Mouse (Mus musculus) left cerebral cortex, adult 8-10 months (tissue): ENCODE results near the gene Scnn1a. TPM values are rescaled to one million over a fixed set of nuclear protein-coding genes. Genes with fewer than 3 reads are reported as not detected.

Source experiments
- DNase-seq, 2 experiments: peaks; one replicate each; pipeline ENCODE4 v3.0.0; 2022; ENCODE audit warnings: low spot score in 2 of 2
- total RNA-seq, 4 experiments: library from RNA; stranded (reverse); gene quantifications; 2 replicates each; pipeline ENCODE4 v1.2.4; 2022

Gene Scnn1a
- total RNA-seq, 4 experiments from 2014 or later, result 2.6 to 3.7 (median 3.1) TPM

DNA sequence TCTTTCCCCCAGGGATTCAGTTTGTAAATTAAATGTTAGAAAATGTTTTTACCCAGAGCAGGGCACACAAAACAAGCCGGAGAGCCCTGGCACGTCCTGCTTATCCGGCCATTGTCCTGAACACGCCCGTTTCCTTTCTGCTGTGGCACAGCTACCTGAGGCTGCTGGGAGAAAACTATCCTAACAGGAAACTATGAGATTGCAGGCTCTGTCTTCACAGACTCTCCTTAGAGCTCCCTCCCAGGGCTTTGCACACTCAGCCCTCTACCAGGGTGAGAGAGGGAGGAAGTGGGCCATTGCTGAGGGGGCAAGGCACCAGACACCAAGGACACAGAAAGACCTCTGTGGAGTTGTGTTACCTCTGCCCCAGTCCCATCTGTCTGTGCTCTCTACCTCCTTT is 19.8 kb downstream of the Scnn1a start:
- no peak for DNase-seq

DNA sequence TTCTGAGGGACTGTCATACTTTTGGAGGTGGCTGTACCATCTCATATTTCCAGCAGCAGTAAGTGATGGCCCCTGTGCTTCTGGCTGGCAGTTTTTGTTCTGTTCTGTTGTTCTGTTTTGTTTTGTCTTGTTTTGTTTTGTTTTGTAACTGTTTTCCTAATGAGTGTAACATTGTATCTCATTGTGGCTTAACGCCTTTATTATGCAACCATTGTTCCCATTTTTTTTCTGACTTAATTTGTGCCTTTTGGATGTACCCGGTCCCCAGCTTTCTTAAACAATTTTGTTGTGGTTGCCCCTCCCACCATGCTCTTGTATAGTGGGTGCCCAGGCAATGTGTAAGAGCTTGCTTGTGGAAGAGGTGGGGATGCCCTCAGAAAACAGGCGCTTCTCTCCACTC is 21.7 kb downstream of the Scnn1a start:
- DNase-seq, result no peak

DNA sequence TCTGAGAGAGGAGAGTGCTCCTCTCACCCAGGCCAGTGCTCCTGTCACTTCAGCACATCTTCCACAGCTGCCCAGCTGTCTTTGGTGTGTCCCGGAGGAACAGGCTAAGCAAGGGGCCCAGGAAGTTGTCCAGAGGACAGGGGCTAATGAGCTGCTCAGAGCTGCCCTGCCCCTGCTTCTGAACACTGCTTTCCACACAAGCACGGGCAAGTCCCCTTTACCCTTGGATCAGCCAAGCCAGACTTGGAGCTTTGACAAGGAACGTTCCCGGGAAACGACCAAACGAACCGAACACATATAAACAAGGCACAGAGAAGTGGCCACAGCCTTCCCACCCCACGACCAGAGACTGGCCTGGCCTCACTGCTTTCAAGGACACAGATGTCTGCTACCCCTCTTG is 23.6 kb downstream of the Scnn1a start:
- DNase-seq, result no peak

DNA sequence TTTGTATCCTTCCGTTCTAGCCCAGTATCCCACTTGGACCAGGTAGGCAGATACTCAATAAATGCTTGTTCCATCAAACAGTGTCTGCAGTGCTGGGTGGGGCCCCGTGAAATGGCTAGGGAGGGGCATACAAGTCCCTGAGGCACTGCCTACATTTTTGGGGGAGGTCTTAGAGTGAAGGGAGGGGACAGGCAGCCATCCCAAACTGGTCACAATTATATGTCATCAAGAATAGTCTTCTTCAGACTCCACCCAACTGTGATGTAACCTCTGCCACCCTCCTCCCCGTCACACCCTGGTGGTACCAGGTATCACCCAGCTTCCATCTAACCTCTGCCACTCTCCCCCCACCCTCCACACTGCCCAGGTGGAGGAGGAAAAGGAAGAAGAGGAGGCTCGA is 24.4 kb downstream of the Scnn1a start:
- no peak for DNase-seq

DNA sequence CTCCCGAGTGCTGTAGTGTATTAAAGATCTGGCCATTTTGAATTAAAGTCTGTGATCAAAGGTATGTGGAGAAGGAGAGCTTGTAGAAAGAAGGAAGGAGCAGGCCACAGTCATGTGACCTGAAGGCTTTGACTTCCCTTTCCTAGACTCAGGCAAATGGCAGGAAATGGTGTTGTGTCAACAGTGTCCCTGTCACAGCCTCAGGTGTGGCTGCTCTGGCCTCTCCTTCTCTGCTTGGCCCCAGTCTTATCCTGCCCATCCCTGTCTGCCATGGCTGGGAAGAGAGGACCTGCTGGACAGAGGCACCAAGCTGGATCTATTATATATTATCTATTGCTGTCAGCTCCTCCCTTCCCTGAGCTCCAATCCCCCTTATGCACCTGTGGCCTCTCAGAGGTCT is 25.2 kb downstream of the Scnn1a start:
- no peak for DNase-seq

DNA sequence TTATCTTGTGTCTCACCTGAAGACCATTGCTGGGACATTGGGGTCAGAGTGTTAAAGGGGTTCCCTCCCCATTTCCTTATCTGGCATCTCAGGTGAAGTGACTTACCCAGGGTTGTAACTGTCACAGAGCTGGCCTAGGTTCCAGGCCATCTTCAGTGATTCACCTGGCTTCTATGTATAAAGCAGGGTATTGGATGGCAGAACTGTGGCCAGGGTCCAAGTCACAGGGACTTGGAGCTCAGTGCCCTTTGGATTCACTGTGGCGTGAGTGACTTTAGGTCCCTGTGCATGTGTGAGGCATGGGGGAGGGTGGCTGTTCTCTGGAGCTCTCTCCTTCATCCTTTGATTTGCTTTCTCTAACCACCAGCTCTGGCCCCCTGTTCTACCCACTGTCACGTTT is 25.6 kb downstream of the Scnn1a start:
- DNase-seq, result no peak

DNA sequence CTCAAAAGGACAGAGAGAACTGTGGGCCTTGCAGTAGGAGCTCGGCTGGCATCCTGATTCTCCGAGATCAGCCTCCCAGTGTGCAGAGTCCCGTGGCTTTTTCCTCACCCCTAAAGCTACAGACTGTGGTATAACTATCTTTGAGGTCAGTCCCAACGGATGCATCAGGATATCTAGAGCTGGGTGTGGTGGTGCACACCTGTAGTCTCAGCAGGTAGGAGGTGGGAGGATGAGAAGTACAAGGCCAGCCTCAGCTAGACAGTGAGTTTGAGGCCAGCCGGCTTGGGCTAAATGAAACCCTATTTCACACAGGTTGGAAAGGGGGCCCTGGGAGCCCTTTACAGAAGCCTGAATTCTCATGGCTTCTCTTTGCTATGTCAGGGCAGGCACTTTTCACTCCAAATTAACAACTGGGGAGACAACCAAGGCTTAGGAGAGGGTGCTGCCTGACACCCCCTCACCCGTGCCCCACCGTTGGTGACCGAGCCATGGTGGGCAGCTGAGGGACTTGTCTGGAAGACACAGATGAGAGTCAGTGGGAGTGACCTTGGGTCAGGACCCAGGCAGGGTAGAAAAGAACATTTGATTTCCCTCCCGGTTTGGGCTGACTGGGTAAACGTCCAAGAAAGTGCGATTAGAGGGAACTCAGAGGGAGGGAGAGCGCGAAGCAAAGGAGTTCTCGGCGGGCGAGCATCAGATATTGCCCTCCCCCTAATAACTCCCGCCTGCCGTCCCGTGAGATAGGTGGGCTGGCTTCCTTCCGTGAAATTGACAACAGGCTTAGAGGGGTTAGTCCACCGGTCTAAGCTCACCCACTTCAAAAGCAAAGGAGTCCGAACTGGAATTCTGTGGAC is 28.5 kb downstream of the Scnn1a start, which contains the start of gene Tnfrsf1a:
Gene Tnfrsf1a, plus strand, starts transcription at position 642 of the 854 bp plus-strand sequence.
- no peak for DNase-seq

DNA sequence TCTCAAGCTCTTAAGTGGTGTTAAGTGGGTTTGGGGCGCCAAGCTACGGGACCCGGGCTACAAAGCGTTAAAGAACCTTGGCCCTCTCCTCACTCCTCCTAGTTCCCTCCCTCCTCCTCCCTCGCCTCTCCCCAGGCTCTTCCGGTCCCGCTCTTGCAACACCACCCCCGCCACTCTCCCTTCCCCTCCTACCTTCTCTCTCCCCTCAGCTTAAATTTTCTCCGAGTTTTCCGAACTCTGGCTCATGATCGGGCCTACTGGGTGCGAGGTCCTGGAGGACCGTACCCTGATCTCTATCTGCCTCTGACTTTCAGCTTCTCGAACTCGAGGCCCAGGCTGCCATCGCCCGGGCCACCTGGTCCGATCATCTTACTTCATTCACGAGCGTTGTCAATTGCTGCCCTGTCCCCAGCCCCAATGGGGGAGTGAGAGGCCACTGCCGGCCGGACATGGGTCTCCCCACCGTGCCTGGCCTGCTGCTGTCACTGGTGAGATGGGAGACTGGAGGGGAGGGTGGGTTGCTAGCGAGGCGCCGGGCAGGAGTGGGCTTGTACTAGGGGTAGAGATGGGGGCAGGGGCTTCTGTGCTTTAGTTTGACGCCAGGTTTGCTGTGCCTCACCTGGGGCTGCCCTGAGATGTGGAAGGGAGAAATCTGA is 29.2 kb downstream of the Scnn1a start:
- DNase-seq, result no peak

DNA sequence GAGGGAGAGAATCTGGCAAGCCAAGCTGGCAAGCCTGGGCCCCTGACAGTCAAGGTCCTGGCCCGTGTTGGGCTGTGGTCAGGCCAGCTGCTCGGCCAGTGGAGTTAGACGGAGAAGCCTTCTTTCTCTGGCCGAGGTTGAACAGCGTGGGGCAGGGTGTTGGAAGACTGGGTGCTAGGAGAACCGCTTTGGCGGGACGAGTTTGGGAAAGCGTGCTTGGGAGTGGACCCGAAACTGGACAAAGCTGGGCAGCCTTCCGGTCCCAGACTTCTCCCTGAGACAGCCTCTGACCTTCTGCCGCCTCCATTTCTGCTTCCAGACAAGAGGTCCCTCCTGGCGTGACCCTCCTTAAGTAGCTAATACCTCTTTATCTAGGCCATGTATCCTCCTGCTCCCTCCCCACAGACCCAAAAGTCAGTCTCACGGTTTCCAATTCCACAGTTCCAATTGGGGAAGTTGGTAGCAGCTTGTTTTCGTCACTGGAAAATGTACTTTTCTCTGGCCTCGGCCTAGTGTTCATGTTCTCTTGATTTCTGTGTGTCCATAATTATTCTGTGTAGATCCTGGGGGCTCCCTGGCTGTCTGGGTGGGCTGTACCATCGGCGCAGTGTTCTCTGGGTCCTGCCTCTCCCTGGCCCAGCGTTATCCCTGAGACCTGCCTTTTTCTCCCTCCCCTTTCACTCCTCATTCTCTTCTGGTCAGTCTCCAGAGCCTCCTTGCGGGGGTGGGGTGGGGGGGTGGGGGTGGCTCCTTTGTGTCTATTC is 30.0 kb downstream of the Scnn1a start:
- DNase-seq, result no peak

DNA sequence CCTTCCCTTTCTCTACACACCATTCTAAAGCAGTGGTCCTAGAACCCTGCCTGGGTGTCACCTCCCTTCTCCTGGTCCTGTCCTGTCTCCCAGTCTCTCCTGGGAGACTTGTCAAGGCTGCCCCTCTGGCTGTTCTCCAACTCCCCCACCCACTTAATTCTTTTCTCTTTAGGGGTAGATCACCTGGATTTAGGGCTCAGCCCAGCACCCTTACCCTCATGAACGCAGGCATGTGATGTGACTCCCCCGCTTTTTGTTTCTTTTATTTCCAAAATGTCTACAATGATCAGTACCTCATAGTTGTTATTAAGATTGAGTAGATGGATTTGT is 30.5 kb downstream of the Scnn1a start:
- no peak for DNase-seq

DNA sequence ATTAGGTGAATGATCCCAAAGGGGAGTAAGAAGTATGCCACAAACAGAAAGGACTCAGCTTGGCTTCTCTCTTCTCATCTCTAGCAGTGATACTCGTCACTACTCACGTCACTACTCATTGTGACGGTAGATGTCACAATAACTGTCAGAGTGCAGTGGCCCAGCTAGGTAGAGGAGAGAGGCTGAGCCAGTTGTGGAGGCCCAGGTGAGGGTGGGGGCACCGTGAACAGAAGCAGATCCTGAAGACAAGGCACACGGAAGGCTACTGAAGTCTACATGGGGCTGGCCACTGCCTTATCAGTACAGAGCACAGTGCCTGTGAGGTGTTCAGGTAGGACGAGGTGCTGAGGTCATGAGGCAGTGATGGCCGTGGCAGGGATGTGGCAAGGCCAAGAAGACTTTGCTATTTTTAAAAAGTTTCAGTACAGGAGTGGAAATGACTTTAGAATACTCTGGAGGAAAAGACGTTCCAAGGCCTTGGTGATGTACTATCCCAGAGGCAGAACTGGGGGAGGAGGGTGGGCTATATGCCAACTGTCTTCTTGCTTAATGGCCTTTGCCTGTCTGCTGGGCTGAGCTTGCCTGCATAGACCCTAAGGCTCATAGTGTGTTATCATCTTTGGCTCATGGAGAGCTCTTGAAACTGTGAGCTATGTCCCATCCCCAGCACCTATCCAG is 31.0 kb downstream of the Scnn1a start:
- DNase-seq, result no peak

DNA sequence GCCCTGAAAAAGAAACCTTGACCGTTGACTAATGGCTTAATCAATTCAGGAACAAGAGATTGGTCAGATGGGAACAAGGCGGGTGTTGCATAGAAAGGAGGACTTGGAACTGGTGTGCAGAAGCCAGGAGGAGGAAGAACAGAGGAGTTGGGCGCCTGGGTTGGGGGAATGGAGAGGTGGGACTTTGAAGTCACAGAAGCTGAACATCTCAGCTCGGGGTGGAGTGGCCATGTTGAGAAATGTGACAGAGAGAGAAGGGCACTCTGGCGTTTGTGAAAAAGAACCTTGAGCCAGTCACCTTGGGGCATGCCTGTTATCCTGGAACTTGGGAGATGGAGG is 31.6 kb downstream of the Scnn1a start:
- no peak for DNase-seq

DNA sequence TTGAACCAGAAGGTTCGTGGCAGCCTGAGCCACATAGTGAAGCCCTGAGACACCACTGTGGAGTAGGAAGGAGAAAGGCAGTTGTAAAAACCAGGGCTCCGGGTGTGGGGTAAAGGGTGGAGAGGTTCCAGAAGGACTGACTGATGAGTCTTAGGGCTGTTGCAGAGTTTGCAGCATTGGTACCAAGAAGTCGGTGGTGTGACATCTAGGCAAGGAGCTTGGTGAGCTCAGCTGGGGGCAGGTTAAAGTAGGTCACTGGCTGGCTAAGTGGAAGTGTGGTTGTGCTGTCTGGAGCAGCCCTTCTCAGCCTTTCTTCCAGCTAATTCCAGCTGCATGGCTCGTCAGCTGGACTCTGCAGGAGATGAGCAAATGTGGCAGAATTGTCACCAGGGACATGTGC is 32.4 kb downstream of the Scnn1a start:
- DNase-seq, result no peak

DNA sequence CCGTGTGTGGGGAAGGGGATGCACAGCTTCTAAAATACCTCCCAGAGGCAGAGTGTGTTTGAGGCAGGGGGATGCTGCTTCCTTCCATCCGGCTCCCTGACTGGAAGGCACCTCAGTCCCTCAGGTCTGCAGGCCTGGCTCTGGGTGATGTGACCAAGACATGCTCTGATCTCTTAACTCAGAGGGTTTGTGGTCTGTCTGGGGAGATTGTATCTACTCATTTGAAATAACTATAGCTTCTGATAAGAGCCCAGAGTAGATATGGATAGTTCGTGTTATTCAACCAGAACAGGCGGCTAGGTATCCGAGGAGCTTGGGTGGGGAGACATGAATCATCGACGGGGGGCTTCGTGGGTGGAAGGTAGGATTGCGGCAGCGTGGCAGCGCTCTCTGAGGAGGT is 32.8 kb downstream of the Scnn1a start:
- DNase-seq, result no peak

DNA sequence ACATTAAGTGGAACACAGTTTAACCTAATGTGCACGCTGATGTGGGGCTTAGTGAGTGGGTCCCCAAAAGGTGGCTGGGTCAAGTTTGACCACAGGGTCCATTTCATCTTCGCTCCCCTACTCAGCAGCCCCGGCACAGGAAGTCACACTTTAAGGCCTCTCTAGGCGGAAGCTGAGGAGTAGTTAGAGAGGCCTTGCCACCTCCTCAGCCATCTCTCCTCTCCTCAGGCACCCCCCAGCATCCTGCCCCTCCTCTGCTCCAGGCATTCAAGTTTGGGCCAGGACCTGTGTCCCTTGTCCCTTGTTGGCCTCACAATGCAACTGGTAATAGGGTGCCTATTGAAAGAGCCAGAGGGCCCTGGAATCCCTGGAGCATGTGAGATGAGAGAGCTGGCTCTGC is 33.2 kb downstream of the Scnn1a start:
- DNase-seq, result no peak

DNA sequence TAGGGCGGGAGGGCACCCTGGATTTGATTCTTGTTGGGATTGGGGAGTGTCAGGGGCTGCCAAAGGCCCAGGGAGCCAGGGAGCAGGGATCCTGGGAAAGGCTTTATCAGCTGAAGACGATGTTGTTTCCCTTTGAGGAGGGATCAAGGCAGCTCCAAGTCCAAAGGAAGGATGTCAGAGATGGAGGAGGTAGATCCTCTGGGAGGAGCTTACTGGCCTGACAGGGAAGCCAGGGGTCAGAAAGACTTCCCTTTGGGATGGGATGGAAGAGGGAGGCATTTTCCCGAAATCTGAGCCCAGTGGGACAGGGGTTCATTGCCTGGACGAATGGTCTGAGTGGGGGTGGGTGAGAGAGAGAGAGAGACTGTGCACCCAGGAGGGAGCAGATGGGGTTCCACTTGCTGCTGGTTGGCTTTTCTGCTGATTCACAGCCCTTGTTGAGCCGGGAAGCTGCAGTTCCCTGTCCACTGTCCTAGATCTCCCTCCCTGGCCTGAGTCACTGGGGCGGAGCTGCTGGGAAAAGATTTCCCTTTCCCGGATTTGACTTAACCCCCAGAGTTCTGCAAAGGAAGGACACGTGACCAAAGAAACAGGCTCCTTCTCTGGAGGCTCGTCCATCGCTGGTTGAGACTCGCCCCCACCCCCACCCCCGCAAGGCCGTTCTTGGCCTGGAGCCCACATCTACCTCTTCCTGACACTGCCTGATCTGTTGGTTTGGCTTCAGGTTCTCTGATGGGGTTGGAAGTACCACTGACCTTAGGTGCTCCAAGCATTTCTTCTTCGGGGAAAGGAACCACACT is 34.1 kb downstream of the Scnn1a start:
- peak in 1 of 2 experiments; percentile 28 for DNase-seq

DNA sequence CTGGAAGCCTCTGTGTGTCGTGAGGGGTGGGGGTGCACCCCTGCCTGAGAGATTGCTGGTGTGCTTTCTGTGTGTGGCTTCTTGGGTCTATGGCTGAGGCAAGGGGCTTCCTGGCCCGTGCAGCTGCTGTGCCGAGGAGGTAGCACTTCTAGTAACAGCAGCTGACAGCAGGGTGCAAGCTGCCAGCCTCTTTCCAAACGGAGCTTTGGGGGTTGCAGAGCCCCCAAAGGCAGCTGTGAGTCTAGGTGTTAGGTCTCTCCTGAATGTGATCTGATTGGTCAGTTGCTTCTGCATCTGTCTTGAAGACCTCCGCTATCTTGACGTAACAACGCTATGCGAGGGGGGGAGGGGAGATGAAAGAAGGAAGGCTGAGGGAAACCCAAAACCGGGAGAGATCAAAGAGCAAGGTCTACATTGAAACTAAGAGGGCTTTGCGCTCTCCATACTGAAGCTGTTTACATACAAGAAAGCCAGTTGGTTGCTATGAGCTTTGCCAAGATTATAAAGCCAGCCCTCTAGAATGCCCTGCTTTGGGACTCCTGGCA is 34.8 kb downstream of the Scnn1a start:
- no peak for DNase-seq

DNA sequence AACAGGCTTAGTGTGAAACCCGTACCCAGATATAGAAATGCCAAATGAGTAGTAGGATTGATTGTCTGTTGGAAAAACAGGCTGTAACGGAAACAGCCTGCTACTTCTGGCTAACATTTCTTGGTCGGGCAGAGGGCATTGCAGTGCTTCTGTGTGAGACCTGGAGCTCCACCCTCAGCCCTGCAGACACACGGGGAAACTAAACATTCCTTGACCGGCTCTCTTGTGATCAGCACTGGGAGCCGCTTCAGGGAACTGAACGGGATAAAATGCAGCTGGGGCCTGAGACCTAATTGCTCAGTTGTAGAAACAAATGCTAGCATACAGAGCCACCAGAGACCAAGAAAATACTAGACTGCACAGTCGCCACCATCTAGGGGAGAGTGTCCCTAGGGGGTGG is 35.8 kb downstream of the Scnn1a start:
- DNase-seq, result no peak

DNA sequence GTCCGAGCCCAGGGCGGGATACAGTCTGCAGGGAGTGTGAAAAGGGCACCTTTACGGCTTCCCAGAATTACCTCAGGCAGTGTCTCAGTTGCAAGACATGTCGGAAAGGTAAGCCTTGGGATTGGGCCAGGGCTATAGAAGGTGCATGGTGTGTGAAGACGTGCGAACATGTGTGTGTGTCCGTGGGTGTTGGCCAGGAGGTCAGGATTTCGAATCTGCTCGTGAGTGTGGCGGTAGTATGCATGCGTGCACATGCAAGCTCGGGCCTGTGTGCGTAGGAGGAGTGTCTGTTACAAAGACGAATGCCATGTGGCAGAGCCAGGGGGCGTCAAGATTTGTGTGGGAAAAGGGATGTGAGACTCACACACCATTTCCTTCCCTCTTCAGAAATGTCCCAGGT is 36.9 kb downstream of the Scnn1a start:
- peak in 1 of 2 experiments; percentile 25 for DNase-seq

DNA sequence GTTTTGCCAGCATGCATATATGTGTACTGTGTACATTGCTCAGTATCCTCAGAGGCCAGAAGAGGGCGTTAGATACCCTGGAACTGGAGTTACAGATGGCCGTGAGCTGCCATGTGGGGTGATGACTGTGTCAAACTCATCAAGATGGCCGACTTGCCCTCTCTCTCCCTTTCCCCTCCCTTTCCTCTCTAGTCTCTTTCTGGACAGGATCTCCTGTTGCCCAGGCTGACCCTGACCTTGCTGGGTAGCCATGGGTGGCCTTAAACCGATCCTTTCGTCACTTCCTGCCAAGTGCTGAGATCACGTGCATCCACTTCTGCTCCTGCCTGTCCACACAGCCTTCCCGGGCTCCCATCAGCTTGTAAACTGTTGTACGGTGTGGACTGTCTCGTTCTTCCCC is 39.5 kb downstream of the Scnn1a start:
- DNase-seq, result no peak

DNA sequence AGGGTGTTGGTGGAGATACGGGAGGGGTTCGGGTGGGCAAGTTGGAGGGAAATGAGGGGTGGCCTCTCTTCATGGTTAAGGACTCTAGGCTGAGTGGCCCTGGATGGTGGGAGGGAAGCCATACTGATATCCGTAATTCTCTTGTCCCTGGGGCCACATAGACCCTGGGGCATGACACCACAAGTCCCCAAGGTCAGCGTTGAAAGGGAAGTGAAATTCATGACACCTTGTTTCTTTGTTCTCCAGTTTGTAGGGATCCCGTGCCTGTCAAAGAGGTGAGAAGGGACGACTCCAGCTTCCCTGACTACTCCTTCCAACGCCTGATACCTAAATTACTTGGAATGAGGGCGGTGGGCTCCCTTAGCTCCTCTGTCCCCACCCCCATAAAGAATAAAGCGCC is 40.4 kb downstream of the Scnn1a start:
- DNase-seq, result no peak
